Mouse (Mus musculus): ENCODE data around the gene Opn3. TPM values are rescaled to one million over a fixed set of nuclear protein-coding genes. Genes with fewer than 3 reads are reported as not detected.

Opn3 gene
- polyA plus RNA-seq, 1 experiment from 2014 or later, result 6.5 TPM

GRCm38 (mm10) chr1:175623656-175624055 lies 68.9 kb downstream of the Opn3 start:
- no peak overlapping the region for H3K9ac ChIP-seq (replicated peaks; ENCODE audit: low read length)
- peaks cover 4% of the 10 kb centered on the region; the same call in 1 of the 2 replicates for H3K36me3 ChIP-seq (ENCODE audit: control insufficient read depth, insufficient read depth, low read length)
- no peak overlapping the region for H3K4me2 ChIP-seq (ENCODE audit: low read length)
- no peaks in the 10 kb centered on the region for H3K27me3 ChIP-seq (ENCODE audit: control insufficient read depth, insufficient read depth, low read length)
- no peak for ATAC-seq (ENCODE audit: low FRiP score, low TSS enrichment)
- H3K4me3 ChIP-seq (replicated peaks; ENCODE audit: low read depth, low read length), result no peak overlapping the region
- DNase-seq, result no peak
- WGBS, result 92% methylated on average over 6 of the region's 6 CpGs
- H3K27ac ChIP-seq (replicated peaks; ENCODE audit: low read depth, low read length), result no peak overlapping the region
- H3K4me1 ChIP-seq (ENCODE audit: control insufficient read depth, insufficient read depth, low read length), result peaks cover 7% of the 10 kb centered on the region
- no peaks in the 10 kb centered on the region for H3K9me3 ChIP-seq (ENCODE audit: control insufficient read depth, low read length)

- ATAC-seq (ENCODE audit: low FRiP score, low TSS enrichment), result no peak
- WGBS, result 93% methylated on average over 13 of the region's 13 CpGs
- Histone ChIP-seq H3K4me3 (replicated peaks; ENCODE audit: low read depth, low read length) (no peak within 1 kb of the TSS), H3K4me2 (ENCODE audit: low read length) (no peak within 1 kb of the TSS), H3K9me3 (ENCODE audit: control insufficient read depth, low read length) (no peaks in the 10 kb centered on the region), H3K36me3 (ENCODE audit: control insufficient read depth, insufficient read depth, low read length) (peaks cover 38% of the 10 kb centered on the region), H3K9ac (replicated peaks; ENCODE audit: low read length) (no peak within 1 kb of the TSS), H3K27ac (replicated peaks; ENCODE audit: low read depth, low read length) (no peak within 1 kb of the TSS), H3K27me3 (ENCODE audit: control insufficient read depth, insufficient read depth, low read length) (no peaks in the 10 kb centered on the region), H3K4me1 (ENCODE audit: control insufficient read depth, insufficient read depth, low read length) (peaks cover 7% of the 10 kb centered on the region)
- DNase-seq, result no peak
Observed at GRCm38 (mm10) chr1:175619814-175620431, 72.7 kb downstream of the Opn3 start, which contains the start of gene Kmo. TSS of gene Kmo (plus strand) at chr1:175620381.

DNA sequence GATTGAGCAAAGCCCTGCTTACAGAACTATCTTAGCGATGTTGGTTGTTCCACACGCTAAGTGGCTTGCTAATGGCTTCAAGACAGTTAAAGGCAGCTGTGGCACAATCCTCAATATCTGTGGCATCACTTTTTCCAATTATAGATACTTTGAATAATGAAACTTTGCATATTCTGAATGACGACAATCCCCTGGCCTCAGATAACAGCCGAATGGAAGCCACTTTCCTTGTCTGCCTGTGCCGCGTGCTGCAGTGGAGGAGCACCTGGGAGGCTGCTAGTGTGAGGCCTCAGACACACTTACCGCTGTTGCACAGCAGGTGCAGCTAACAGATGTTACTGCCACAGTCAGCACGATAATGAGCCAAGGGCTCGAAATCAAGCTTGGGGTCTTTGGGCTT lies 77.6 kb downstream of the Opn3 start:
- H3K4me2 ChIP-seq (ENCODE audit: low read length), result no peak overlapping the region
- H3K4me3 ChIP-seq (replicated peaks; ENCODE audit: low read depth, low read length), result no peak overlapping the region
- H3K27me3 ChIP-seq (ENCODE audit: control insufficient read depth, insufficient read depth, low read length), result no peaks in the 10 kb centered on the region
- WGBS, result 95% methylated on average over 9 of the region's 9 CpGs
- no peak overlapping the region for H3K9ac ChIP-seq (replicated peaks; ENCODE audit: low read length)
- H3K9me3 ChIP-seq (ENCODE audit: control insufficient read depth, low read length), result no peaks in the 10 kb centered on the region
- H3K36me3 ChIP-seq (ENCODE audit: control insufficient read depth, insufficient read depth, low read length), result peaks cover 77% of the 10 kb centered on the region
- ATAC-seq (ENCODE audit: low FRiP score, low TSS enrichment) (no peak), DNase-seq (no peak)
- no peak overlapping the region for H3K27ac ChIP-seq (replicated peaks; ENCODE audit: low read depth, low read length)
- H3K4me1 ChIP-seq (ENCODE audit: control insufficient read depth, insufficient read depth, low read length), result no peaks in the 10 kb centered on the region

Other genes starting within 250 kb of the Opn3 start
- 33.8 and 35.0 TPM in 2 replicates for gene Rgs7, start 200.3 kb downstream of the Opn3 start, polyA plus RNA-seq (2014; fragmentation: Nextera tagmentation; extraction: Ambion mirVana)
- not detected in 2 replicates for gene Kmo, start 72.4 kb downstream of the Opn3 start, polyA plus RNA-seq (2014; fragmentation: Nextera tagmentation; extraction: Ambion mirVana)
- 81.5 and 87.7 TPM in 2 replicates for gene Fh1, start 67.1 kb downstream of the Opn3 start, polyA plus RNA-seq (2014; fragmentation: Nextera tagmentation; extraction: Ambion mirVana)
- 5.6 TPM in 2 replicates for gene Chml, start 125 bp upstream of the Opn3 start, polyA plus RNA-seq (2014; fragmentation: Nextera tagmentation; extraction: Ambion mirVana)
- not detected in 2 replicates for gene Wdr64, start 5.8 kb upstream of the Opn3 start, polyA plus RNA-seq (2014; fragmentation: Nextera tagmentation; extraction: Ambion mirVana)
- 6.4 and 17.1 TPM in 2 replicates for gene Exo1, start 187.8 kb upstream of the Opn3 start, polyA plus RNA-seq (2014; fragmentation: Nextera tagmentation; extraction: Ambion mirVana)
- not detected in 2 replicates for gene Gm38100, start 227.6 kb upstream of the Opn3 start, polyA plus RNA-seq (2014; fragmentation: Nextera tagmentation; extraction: Ambion mirVana)